Mouse (Mus musculus) right cerebral cortex, postnatal 10 days (tissue): ENCODE measurements around the gene Mamdc4.

Experiments
- DNase-seq, 2 experiments: peaks; one replicate each; pipeline ENCODE4 v3.0.0; 2021; ENCODE audit warnings: low spot score in 2 of 2

The Mamdc4 gene

DNA sequence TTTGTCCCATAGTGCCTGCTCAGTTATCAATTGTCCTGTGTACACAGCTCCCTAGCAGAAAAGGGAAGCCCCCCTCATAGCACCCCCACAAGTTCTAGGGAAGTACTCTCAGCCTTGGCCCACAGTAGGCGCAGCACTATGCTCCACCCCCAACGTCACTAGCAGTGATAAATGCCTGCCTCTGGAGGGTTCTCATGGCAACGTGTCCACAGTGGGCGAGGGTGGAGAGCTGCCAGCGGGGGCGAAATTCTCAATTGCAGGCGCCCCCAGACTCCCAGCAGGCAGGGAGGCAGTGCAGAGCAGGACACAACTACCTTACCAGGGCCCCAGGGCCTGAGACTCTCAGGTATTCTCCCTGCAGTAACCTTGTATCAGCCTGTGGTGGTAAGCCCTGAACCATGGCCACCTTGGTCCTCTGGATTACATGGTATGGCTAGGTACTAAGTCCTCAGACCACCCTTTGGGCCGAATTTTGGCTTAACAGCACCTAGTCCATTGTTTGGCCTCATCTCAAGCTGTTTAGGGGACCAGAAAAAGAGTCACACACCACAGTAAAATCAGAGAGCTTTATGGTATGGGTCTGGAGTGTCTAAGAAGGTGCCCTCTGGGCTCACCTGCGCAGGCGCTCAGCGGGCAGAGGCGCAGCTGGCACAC lies 7.9 kb upstream of the Mamdc4 start:
- peak; percentile 94 to 95 for DNase-seq

DNA sequence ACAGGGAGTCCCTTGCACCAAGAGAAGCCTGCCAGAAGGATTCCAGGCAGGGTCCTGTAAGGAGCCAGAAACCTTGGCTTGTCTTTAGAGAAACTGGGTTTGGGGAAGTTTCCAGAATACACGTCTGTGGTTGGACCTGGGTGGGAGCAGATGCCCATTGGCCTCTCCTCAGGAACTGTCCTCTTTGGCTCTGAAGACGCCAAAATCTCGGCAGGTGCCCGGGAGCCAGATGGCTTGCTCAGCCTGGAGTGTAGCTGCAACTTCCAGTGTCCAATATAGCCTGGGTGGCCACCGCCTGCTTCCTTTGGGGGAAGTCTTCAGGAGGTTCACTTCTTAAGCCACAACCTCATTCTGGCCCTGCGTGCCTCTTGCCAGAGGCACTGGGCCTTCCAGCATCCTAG lies 7.3 kb upstream of the Mamdc4 start:
- DNase-seq = peak; percentile 58 to 76

DNA sequence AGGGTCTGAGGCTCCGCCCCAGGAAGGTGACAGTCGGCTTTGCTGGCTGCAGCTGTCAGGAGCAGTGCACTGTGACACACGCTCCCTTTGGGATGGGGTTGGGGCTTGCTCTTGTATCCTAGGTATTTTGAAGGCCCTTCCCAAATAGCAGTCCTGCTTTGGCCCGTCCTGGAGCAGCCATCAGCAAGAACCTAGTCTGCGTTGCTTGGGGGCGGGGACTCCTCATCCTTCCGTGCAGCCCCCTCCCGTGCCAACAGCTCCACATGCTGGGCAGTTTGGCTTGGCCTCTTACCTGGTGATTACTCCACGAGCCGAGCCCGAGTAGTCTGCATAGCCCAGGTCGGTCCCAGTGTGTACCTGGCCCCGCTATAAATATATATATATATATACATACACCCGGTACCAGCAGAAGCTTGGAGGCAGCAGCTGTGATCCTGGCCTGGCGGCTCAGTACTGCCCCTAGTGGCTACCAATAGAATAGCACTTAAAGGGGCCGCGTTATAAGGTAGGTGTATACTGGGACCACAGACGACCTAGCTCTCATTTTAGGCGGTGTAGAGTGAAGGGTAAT lies 6.7 kb upstream of the Mamdc4 start, which contains the start of gene Ajm1:
Gene Ajm1, minus strand, starts transcription at position 464 of the 571 bp plus-strand sequence.
- peak; percentile 84 to 91 for DNase-seq

DNA sequence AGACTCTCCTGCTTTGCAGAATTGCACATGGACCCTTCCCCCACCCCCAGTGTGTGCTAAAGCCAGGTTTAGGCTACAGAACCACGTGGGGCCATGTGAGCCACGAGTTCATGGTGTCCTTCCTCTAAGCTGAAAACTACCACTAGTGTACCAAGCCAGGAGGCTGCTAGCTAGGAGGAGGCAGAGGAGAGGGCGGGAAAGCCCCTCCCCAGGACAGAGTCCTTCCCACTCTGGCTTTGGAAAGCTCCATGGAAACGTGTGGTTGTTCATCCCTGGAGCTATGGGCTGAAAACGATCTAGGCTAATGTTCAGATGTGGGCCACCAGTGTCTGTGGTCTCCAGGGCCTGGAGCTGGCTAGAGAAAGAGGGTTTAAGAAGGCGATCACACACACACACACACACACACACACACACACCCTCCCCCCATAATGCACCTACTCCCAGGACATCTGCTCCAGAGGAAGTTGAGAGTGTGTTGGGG lies 6.0 kb upstream of the Mamdc4 start:
- DNase-seq = peak; percentile 64 to 70

DNA sequence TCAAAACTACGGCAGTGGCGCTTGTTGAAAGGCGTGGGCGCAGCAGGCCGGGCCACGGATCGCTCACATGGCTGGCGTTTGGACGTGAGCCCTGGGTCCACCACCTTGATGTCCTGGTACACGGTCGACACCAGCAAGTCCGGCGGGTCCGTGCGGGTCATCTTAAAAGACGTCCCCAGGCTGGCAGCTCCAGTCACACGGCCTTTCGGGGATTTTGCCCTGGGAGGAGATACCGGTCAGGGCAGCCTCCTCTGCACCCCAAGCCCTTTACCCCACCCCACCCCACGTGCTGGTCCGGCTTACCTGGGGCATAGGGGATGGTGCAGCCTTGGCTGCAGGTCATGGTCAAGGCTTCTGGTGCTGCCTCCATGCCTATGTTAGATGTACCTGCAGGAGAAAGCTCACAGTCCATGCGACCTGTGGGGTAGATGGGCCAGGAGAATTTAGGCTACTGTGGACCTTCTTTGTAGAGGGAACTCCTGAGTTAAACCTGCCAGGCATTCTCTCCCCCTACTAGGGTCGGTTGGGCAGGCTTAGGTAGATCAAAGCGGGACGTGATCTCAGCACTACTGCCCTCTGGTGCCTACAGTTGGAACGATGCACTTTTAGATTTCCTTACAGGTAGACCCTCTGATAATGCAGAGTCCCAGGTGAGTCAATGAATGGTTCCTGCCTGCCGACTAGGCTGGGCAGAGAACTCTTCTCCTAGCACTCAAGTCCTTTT lies 5.3 kb upstream of the Mamdc4 start:
- peak; percentile 67 to 71 for DNase-seq

DNA sequence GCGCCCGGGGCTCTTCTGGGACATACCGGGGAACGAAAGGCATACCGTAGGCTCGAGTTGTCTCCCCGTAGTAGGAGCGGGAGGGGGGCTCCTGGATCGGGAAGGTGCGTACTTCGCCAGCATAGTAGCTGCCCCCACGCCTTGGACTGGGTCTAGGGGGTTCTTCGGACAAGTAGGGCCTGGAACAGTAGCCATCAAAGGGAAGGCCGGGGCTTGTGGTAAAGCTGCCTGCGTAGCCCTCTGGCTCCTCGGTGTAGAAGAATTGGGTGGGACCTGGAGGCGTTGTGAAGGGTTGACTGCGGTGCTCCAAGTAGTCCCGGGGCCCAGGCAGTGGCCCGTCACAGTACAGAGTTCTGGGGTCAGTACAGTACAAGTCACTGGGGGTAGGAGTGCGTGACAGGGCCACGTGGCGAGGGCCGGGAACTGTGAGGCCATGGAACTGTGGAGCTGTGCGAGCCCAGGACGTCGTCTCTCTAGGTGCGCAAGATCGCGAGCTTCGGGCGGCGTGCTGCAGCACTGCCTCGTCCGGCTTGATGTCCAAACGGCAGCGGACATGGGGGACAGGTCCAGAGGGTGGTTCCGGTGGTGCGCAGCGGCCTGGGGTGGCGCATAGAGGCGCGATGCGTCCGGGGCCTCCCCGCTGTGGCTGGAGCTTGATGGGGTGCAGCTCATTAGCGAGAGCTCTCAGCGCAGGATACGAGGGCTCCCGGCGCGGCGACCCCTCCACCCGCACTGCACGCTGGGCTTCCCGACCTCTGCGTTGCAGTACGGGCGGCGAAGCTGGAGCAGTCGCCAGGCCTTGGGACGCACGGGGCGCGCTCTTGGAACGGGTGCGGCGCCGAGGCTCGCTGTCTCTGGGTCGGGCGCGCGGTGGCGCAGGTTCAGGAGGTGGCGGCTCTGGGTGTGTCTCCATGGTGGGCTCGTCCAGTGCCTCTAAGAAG lies 4.4 kb upstream of the Mamdc4 start:
- DNase-seq = no peak

DNA sequence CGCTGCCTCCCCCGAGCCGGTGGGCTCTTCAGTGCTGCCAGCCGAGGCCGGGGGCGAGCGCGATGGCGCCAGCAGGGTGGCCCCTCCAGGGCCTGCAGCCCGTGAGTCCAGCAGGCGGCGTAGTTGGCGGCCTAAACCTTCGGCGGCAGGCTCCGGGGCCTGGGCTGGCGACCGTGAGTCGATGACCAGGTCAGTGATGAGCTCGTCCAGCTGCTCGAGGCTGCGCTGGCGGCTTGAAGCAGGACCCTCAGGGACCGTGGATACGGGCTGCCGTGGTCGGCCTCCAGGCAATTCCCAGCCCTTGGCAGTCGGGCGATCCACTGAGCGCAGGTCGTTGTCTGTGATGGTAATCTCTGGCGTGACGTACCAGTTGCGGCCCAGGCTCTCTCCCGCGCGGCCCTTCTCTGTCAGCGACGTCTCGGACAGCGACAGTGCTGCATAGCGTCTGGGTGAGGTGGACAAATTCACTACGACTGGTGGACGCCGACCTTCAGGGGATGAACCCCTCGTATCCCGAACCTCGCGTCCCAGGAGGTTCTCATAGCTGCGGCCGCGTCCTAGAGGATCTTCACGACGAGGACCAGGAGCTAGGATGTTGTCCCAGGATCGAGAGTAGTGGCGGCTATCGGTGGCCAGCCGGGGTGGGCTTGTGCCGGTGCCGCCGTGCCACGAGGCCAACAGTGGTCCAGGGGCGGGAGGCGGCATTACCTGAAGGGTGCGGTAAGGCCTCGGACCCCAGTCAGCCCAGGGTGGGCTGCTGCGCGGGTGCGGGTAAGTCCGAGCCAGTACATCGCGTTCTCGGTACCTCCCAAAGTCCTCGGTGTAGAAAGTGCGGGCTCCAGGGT lies 3.5 kb upstream of the Mamdc4 start:
- no peak for DNase-seq

DNA sequence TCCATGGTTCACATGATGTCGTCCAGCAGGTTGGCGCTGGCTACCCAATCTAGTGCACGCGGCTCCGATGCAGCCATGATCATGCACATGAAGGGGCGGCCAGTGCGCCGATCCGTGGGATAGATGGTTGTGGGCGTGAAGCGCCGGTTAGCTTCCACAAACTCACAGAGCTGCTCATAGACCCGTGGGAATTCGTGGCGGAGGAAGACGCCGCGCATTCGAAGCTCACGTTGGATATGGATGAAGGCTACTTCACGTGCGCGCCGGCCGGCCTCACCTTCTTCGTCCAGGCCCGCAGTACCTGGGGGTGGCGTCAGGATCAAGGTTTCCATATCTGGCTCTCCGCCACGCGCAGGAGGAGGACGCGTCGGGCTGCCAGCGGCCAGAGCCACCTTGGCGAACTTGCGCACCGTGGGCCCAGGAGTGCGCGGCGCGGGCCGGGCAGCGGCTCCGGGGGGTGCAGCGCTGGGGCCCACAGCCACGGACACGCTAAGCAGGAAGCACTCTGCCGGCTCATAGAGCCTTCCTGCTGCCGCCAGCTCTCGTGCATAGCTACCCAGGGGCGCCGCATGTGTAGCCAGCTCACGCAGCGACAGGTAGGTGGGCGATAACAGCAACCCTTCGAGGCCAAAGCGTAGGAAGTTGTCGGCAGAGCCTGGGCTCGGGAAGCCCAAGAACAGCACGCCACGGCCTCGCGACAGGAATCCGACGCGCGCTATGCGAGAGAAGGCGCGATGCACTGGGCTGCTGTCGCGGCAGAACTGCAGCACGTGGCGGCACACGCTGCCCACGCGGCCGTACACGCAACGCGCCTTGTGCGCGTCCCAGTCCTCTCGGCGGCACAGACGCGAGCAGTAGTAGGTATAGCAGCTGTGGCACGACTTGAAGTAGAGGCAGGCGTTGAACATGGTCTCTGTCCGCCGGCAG lies 2.6 kb upstream of the Mamdc4 start:
- no peak for DNase-seq

DNA sequence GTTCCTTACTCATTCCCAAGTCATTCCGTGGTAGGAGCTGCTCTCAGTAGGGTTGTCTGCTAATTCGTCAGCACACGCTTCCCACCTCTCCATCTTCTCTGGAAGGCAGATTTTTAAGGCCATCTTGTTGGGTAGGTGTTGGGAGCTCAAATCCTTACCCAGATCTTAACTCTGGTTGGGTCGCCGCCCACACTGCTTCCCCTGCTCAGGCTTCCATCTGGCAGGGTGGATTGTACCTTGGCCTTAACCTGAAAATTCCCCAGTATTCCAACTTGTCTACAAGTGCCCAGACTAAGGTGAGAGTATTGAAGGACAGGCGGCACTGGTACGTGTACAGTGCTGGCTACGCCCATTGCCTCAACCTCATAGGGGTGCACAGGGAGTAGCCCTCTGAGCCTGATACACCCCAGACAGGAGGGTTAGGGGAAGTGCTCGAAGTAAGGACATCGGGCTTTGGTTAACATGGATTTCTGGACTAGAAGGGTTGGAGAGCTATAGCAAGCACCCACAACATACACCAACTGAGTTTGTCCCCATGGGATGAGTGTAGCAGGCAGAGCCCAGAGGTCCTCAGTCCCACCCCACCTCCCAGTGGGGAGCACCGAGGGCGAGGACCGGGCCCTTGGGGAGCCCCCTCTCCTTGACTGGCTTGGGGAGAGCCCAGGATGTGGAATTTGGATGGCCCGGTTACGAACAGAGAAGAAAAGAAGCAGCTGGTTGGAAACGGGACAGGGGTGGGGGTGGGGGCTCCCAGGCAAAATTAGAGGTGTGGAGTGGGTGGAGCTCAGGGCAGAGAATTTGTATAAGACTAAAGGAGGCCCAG lies 1.6 kb upstream of the Mamdc4 start:
- DNase-seq = no peak

DNA sequence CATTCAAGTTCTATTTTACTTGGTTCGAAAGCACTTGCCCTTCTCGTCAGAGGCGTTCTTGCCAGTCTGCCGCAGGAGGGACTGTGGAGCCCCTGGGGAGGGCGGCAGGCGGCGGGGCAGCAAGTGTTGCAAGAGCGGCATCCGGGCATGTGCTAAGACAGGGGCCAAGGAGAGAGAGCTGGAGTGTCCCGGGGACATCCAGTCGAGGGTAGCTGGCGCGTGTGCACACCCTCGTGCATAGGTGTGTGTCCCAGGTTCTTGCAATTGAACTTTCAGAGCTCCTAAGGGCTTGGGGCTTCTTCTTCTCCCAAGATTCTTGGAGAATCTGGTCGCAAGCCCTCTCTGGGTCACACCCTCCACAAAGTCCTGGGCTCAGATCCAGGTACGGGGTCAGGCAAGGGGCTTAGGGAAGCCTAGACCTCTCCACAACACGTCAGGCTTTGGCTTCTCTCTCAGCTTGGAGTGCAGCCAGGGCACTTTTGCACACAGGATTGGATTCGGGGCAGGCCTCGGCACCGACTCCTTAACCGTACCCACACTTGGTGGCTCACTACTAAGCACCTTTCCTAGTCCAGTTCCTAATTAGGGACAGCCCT lies 885 bp upstream of the Mamdc4 start:
- DNase-seq = peak; percentile 71 to 72

DNA sequence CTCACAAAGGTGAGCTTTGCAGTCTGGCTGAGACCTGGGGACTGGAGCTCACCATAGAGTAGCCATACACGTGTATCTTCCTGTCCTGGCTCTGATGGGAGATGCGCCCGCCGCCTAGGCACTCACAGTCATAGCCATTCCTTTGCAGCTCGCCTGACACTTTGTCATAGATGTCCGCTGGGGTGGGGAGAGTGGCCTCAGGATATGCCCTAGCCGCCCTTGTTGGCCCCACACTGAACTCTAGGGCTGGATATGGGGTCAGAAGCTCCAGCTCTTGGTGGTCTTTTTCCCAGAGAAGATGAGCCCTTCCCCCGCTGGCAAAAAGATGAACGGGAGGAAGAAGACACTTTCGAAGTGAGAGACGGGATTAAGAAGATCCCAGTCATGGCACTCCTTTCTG lies 509 bp downstream of the Mamdc4 start:
- DNase-seq = no peak

DNA sequence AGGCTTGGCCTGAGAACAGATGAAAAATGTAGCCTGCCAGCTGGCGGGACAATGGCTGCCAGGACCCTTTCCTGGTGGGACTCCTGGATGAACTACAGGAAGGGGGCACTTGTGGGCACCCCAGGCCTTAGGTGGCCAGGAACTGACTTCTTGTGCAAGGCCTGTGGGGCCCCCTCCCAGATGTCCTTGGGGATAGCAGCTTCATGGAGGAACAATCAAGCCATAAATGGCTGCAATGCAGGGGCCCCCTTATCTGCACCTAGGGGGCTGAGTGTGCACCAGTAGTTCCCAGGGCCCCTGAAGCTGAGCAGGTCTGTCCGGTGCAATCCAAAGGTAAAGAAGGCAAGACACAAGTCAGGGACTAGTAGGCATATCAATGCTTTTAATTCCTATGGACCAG lies 1.6 kb downstream of the Mamdc4 start:
- peak in 1 of 2 experiments; percentile 22 for DNase-seq

DNA sequence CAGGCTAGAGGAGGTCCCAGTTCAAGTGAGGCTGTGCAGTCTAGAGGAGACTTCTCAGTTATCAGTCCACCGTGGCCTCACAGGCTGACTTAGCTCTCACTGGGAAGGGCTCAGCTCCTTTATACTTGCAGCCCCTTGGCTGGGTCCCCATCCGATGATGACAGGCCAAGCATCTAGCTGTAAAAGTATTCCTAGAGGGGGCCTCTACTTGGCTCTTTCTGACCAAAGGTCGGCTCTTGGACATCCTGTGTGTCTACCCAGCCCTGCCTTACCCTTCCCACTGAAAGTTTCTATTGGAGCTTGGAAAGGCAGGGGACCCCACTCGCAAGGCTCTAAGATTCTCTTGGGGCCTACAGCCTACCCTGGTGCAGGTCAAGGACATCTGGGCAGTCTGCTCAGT lies 3.4 kb downstream of the Mamdc4 start:
- DNase-seq = no peak

DNA sequence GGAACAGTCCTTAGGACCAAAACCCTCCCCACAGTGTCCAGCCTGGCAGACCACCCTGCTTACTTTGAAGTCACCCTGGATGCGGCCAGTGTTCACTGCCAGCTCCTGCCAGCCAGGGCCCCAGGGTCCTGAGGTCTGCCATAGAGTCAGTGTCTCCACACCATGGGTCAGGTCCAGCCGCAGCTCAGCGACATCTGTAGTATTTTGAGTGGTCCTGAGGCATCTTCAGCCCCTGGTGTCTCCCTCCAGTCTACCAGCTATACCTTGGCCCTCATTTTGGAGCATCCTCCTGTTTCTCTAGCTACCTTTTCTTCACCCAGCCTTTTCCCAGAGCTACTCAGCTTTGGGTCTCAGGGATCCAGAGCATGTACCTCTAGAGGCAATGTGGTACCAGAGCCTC lies 5.3 kb downstream of the Mamdc4 start:
- DNase-seq = no peak

DNA sequence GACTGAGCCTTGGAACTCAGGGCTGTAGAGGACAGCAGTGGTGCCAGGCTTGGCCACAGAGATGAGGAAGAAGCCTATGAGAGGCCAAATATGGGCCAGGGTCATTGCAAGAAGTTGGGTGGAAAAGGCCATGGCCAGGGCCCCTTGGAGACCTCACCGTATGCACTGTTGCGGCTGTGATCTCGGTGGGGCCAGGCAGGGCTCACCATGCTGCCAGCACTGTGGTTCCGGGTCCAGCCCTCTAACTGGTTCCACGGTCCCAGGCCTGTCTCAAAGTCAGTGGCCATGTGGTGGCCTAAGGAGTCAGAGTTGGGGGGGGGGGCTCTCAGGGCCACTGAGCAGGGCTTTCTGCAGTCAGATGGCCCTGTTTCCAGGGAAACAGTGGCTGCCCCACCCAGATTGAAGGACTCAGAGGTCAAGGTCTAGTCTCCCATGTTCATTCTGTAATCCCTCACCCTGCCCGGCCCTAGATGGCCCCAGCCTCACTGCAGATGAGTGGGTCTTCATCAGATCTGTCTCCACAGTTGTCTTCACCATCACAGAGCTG lies 6.1 kb downstream of the Mamdc4 start:
- DNase-seq = no peak

DNA sequence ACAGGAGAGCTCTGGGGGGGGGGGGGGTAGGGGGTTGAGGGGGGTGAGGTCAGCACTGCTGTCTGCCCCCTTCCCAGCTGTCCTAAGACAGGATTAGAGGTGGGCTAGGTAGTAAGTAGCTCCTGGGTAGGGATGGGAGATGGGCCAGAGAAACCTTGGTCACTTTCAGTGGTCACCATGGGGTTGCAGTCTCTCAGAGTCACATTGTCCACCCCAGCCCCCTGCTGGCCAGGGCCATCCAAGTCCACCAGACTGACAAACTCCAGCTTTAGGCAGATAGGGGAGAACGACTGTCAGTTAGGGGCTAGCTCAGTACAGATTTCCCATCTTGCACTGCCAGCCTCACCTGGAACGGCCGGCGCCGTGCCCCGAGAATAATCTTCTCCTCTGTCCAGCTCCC lies 8.1 kb downstream of the Mamdc4 start:
- DNase-seq = no peak

DNA sequence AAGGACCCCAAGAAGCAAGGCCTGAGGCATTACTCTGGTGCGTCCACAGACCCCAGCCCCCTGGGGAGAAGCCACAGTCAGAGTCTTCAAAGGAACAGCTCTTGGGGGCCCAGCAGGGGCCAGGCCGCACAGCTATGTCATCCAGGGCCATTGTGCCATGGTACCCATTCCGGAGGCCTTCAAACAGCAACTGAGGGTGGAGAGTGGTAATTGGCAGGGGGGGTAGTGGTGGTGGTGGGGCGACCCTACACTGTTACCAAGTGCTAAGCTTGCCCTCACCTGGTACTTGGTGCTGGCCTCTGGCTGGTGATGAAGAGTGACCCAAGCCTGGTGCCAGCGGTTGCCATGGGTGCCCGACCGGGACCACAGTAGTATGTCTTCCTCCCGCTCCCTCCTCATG lies 8.9 kb downstream of the Mamdc4 start:
- DNase-seq = no peak

DNA sequence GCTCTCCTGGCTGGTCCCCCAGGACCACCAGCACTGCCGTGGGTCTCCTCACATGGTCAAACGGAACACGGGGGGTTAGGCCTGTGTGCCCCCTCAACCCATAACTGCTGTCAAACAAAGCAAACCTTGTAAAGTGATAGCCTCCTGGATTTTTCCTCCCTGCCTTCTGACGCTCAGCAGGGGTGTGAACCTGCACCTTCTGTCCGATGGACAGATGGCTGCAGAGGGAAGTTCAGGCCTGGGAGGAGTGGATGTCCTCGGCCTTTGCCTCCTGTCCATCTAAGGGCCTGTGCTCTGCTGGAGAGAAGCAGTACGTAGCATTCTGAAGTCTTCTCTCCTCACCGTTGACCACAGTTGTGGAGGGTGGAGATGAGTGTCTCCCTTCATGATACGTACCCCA lies 12.7 kb downstream of the Mamdc4 start:
- DNase-seq = no peak
